Mouse (Mus musculus) CD8-positive naive resting alpha-beta T cell, adult 2 months (primary cell): ENCODE data around the gene Ltf.

Experiments
- DNase-seq, 2 experiments: peaks; one replicate each; pipeline ENCODE4 v3.0.0; 2022; ENCODE audit warnings: low read depth in 2 of 2, low spot score in 2 of 2

The Ltf gene

DNA sequence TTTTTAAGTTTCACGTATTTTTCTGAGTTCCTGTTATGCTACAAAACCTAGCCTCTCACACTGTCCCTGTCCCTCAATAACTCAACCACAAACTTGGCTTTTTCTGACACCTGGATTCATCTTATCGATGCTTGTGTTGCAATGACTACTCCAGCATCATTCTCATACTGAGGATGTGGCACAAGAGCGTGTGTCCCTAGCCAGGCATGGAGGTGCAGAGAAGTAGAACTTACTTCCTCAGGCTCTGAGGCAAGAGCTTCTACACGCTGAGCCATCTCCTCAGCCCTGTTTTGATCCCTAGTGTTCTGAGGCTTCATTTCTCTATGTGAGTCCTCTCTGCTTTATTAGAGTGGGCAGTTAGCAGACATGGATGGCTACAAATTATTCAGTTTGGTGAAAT is 14.6 kb downstream of the Ltf start:
- no peak for DNase-seq

DNA sequence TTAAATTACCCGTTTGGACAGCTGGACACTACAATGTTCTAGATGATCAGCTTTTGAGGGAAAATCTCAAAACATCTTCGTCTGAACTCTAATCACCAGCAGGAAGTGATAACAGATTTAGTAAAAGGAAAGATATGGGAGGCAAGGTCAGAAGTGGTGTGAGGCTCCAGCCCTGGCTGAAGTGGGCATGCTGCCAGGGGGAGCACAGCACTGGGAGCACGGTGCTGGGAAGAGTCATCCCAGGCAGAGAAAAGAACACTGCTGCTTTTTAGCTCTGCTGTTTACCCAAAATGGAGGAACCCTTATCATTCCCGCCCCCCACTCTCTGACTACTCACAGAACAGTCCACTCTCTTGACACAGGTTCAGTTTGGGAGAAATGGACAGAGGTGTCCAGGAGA is 20.9 kb downstream of the Ltf start:
- no peak for DNase-seq

DNA sequence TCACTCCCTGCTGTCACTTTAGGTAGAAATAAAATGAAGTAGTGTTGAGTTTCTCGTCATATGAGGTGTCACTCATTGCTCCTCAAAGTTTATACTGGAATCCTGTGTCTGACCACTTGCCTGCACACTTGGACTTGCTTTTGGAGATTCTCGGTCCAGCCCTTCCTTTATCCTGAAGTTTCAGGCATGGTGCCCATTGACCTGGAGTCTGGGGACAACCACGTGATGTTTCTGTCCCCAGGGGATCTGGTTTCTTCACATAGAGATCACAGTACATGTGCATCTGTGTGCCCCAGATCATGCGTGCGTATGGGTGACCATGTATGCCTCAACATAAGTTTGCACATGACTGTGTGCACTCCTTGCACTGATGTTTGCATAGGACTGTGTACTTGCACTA is 23.2 kb downstream of the Ltf start:
- DNase-seq = no peak

DNA sequence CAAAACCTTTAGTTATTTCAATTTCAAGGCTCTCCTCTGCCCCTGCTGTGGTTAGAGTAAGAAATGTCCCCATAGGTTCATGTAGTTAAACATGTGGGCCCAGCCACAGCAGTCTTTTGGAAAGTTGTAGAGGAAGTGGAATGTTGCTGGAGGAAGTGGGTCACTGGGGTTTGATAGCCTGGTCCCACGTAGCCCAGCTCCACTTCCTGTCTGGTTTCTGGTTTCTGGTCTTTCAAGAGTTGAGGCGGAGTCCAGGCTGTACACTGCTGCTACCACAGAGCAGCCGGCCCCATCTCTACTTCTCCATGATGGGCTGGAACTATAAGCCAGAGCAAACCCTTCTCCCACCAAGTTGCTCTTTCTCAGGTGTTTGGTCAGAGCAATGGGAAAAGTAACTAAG is 27.2 kb downstream of the Ltf start:
- DNase-seq = no peak

DNA sequence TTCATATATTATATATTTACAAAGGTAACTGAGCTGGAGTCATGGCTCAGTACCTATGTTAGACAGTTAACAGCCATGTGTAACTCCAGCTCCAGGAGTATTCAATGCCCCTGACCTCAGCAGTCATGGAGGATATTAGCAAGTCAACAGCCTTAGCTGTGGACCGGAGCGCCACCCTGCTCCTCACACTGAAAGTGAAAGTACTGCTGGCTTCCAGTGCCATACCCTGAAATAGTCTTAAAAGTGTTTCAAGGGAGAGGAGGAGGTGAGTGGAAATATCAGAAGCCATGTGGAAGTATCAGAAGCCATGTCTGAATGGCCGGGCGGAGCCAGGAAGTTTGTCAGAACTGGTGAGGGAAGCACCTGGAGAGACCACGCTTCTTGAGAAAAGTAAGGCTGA is 28.2 kb downstream of the Ltf start:
- DNase-seq = no peak

DNA sequence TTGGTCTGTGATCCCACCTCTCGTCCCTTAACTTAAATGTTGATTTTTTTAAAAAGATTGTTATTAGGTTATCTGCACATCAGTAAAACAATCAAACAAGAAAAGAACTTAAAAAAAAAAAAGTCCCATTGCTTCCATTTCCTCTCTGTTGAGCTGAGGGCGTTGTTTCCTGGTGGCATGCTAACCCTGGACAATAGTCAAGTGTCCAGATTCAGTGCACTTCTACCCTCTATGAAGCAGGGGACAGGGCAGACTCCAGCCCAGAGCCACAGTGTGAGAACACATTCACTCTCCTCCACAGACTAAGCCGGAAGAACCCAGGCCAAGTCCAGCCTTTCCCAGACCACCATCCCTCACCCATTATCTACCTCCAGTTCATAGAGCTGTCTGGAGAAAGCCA is 29.4 kb downstream of the Ltf start:
- no peak for DNase-seq

DNA sequence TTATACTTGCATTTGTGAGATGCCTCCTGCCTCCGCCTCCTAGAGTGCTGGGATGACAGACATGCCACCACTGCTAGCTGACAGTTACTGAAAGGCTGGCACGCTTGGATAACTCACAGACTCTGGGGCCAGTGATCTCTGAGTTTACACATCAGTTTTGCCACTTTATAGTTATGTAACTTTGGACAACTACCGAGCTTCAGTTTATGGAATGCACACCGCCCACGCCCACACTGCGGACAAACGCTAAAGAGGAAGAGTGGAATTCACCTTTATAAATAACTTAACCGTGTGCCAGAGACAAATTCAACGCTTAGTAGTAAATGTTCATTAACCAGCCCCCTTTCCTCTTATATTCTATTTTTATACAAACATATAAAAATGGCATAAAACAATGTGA is 35.9 kb downstream of the Ltf start:
- DNase-seq = no peak

DNA sequence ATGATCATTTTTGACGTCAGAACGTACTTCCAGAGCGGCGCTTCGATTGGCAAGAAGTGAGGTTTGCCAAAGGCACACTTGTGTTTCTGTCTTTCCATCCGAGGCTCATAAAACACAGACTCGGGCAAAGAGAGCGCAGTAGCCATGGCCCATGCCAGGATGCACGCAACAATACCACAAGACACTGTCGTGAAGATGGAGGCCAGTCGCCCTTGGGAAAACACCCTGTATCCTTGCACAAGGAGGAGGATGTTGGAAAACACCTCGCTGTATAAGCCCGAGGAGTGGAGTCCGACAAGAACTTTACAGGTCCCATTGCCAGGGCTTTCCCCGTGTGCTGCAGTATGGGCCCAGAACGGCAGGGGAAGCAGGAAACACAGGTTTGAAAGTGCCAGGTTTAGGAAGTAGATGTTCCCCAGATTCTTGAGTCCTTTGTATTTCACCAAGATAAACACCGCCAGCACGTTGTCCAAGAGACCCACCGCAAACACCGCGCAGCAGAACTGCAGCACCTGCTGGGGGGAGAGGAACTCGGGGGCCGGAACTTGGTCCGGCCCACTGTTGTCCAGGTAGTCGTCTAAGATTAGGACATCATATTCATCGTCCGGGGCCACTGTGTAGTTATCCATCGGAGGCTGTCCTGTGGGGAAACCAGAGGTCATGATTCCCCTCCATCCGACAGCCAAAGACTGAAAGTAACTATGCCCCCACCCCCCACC is 36.9 kb downstream of the Ltf start:
- DNase-seq = peak in 1 of 2 experiments; percentile 4

DNA sequence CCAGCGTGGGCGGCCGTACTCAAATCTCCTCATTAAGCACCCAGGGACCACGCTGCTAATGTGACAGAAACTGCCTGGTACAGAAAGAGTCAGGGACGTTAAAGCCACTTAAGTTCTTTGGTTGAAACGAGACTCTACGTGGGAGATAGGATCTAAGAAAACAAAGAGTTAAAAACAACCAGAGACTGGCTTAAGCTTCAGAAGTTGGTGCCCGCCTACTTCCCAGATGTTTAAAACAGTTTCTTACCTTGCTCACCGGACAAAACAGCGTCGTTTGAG is 37.4 kb downstream of the Ltf start:
- no peak for DNase-seq

DNA sequence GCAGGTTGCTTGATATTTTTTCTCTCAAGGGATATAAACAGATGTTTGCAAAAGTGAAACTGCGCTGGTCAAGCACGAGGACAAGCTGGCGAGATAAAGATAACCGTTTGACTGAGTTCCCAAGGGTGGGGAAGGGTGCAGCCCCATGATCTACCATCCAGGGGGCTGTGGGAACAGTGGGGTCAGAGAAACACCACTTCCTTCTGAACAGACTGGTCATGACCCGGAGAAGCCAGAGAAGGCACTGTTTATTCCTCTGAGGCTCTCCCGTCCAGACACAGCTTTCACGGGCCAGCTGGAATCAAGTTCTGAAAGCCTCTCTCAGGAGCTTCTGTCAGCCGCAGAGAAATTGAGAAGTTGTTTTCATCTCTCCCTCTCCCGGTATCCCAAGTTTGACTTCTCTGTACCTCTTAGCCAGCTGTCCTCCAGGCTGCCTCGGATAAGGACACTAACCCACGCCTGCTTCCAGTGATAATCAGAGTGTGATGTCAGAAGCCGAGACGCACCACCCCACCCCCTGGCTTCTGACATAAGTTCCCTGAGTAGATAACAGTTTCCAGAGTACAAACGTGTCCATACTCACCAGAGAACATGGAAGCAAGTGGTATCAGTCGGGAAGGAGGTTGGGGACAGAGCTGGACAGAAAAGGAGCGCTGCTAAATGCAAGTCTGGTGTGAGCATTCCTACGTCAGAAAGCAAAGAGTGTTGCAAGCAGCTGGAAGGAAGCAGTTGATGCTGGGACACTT is 37.9 kb downstream of the Ltf start, which contains the start of gene Ccrl2:
Gene Ccrl2, minus strand, starts transcription at position 722 of the 746 bp plus-strand sequence.
- peak in 1 of 2 experiments; percentile 12 for DNase-seq

DNA sequence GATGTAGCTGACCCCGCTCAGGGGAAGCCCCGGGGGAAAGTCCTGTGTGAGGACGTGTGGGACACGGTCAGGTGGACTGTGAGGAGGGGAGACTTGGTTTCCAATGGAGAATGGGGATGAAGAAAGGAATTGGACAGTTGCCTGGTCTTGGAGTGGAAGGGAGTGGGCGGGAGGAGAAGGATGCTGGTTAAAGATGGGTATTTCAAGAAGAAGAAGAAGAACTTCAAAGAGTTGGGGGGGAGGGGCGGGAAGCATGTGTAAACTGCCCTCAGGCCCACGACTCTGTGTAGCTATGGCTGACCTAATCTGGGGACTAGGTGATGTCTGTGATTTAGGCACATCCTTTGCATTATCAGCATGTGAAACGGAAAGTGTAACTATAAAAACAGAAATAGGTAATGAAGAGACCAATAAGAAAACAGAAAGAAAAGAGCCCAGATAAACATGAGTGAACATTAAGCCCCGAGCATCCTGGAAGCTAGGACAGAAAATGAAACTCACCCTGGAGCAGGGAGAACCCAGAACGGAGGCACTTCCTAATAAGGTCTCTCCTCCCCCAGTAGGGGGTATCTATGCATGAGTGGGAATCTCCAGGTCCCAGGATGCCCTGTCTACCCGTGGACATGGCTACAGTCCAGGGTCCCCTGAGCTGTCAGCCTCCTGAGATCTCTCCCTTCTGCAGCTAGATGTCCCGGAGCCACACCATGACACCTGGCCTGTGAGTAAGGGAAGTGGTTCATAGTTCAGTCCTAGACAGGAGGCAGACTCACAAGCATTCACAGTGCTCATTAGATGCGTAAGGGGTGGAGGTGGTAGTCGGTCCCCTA is 38.7 kb downstream of the Ltf start:
- DNase-seq = no peak

DNA sequence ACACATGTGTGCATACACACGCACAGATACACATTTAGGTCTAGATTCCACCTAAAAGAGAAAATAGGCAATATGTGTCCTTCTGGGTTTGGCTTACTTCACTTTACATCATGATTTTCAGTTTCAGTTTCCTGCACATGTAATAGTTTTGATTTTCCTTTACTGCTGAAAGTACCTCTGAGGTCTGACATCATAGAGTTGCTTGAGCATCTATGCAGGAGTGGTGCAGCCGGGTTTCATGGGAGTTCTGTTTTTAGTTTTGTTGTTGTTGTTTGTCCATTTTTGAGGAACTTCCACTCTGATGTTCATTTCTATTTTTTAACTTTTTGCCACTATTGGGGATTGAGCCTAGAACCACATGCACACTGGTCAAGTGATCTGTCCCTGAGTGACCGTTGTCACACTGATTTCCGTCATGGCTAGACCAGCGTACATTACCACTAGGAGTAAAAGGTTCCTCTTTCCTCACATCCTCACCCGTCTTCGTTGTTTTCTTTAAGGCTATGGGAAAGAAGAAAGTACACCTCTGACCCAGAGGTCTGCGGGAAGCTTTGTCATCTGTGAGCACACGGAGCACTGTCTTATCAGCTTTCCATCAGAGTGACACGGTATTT is 40.0 kb downstream of the Ltf start:
- DNase-seq = no peak

DNA sequence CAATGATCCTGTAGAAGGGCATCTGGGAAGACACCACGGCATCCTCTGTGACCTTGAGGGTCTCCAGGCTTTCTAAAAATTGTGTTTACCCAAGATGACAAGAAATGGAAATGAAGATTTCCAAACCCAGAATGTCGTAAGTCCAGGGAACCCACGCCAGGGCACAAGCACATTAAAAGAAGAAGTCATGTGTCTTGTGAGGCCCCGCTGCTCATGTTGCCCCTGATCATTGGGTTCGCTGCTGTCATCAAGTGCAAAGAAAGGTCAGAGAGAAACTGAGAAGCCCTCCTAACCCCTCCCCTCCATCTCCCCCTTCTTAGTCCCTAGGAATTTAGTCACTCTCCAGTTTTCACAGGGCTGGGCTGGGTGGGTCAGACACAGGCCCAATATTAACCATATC is 43.8 kb downstream of the Ltf start:
- DNase-seq = no peak

DNA sequence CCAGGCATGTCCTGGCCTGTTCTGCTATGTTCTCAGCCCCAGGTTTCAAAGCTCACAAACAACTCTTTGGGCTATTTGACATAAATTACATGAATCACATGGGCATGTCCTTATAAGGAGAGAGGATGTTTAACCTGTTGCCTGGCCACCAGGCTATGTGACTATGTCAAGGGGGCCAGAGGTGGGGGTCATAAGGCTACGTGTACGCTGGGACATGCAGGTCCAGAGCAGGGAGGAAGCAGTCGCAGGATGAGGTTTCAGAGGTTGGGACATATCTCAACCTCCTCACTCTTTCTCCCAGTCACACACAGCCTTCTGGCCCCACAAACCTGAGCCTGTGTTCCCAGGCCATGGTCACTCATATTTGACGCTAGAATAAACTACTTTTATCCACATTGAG is 48.0 kb downstream of the Ltf start:
- DNase-seq = no peak

DNA sequence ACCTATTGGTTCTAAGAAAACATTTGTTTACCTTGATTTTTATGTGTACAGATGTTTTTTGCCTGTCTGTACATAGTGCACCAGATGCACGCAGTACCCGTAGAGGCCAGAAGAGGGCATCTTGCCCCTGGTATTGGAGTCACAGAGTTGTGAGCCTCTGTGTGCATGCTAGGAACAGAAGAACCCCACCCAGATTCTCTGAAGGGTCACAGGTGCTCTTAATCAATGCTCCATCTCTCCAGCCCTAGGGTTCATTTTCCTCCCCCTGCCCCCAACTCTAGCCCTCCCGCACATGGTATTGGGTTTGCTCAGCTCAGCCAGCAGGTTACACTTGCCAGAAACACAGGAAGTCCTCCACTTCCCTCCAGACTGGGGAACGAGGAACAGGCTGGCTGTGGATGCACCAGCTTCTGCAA is 51.5 kb downstream of the Ltf start:
- DNase-seq = peak; percentile 35 to 59

DNA sequence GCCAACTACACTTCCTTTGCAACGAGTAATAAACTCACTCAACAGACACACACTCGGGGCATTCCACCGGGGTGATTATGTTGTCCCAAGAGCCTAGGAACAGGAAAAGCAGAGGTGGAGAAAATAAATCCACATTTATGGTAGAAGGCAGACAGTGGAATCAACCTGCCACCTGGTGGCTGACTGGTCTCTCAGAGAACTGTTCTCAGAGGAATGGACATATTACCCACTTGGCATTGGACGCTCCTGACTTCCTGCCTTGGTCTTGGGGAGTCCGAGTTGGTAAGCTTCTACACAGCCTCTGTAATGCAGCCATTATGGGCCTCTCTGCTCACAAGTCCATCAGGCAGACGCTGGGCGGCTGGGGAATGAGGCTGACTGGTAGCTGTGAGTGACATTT is 53.1 kb downstream of the Ltf start:
- DNase-seq = no peak

DNA sequence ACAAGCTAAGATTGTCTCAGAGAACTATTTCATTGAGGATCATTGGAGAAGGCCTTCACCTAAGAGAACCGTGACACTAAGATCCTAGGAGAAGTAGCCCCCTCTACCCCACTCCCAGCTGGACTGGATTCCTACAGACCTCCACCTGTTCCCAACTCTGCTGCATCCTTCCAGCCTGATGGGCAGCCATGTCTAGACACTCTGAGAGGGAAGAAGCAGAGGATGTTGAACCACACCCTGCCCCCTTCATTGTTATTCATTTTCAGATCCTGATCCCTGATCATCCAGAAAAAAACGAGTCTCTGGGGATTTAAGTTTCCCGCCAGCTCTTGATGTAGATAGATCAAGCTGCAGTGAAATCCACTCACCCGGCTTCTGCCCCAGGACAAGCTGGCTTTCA is 53.9 kb downstream of the Ltf start:
- DNase-seq = no peak

DNA sequence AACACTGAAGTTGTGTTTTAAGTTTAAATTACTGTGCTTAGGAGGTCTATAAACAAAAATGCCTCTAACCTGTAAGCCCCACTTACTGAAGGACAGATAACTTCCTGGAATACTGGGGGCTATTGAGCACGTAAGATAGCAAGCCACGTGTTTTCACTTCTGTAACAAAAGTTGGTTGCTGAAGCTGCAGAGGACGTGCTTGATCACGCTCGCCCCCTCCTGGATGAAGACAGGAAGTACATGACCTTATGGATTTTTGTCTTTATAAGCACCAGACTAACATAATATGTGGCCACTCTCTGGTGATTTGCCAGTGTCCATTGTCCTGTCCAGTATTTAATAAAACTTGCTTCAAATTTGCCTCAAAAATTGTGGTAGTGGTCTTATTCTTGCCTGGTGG is 58.7 kb downstream of the Ltf start:
- peak in 1 of 2 experiments; percentile 25 for DNase-seq

DNA sequence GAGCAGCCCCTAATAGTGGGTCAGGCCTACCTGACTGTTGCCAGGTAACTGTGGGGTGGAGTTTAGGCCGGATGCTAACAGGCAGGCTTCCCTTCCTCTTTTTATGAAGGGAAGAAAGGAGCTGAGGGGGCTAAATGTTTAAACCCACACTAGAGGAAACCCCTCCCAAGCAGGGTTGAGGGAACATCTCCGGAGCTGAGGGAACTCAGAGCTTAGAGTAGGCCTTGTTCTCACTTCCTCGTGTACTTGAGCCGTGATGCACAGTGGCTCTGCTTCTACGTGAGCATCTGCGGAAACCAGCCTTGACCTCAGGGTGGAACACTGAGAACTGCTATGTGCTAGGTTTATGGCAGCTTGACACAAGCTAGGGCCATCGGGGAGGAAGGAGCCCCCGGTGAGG is 61.7 kb downstream of the Ltf start:
- DNase-seq = no peak

DNA sequence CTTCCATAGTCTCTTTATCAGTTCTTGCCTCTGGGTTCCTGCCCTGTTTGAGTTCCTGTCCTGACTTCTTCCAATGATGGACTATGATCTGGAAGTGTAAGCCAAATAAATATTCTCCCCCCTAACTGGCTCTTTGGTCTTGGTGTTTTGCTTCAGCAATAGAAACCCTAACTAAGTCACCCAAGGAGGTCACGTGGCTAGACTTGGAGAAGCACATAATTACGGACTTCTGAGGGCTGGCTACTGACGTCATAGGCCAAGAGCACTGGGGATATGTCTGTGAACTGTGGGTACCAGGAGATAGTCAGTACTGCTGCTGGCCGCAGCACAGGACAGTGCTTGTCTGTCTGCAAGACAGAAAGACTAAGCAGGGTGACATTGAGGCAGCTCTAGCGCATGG is 62.7 kb downstream of the Ltf start:
- no peak for DNase-seq

DNA sequence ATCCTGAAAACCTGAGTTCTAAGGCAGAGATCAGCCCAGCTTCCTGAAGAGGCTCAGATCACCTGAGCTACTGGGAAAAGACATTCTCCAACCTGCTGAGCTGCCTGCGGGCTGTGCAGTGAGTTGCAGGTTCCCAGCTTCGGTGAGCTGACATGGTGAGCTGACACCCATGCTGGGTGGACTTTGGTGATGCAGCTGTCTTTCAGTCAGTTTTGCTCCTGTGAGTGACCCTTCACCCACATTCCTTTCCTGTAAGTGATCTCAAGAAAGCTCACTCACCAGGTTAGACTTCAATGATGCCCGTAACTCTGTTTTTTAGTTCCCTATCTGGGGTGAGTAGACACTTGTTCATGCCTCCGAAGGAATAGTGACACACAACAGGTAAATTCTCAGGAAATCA is 66.3 kb downstream of the Ltf start:
- no peak for DNase-seq

DNA sequence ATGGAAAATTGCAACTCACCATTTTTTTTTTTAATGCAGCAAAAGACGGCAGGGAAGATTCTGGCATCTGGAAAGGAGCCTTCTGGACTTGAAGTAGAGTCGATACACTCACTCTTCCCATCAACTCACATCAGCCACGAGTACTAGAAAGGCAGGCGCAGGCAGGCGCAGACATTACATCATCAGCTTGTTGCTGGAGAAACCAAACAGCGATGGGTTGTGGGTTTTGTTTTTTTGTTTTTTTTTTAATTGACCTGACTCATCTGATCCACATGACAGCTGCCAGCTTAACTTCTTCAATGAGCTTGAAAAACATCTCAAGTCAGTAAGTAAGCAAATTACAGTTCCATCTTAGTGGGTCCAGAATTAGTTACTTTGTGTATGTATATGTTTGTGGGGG is 67.1 kb downstream of the Ltf start:
- no peak for DNase-seq
